Mouse (Mus musculus) cerebral cortex, adult 2 months (tissue): ENCODE data around the gene Fam131b.

ENCODE experiments used
- WGBS: fragments of 180-500 bp; shearing (Covaris S2); methylation state at CpG from one replicate; pipeline ENCODE4 v1.1.7; 2018; 5-methylcytosine and 5-hydroxymethylcytosine counted together

Gene Fam131b

GRCm38 (mm10) chr6:42328757-42329156 lies 4.3 kb upstream of the Fam131b start:
- WGBS = 79% methylated on average over 3 of the region's 3 CpGs

GRCm38 (mm10) chr6:42326509-42326908 lies 2.1 kb upstream of the Fam131b start:
- WGBS = 92% methylated on average over 3 of the region's 3 CpGs

- WGBS = 5% methylated on average over 7 of the region's 7 CpGs
These were observed 796 bp upstream of the Fam131b start for GRCm38 (mm10) chr6:42325268-42325609.

- WGBS = 0% methylated on average over 26 of the region's 32 CpGs
These were observed 369 bp downstream of the Fam131b start for GRCm38 (mm10) chr6:42324067-42324481.

- 3% methylated on average over 28 of the region's 28 CpGs for WGBS
These were observed 924 bp downstream of the Fam131b start for GRCm38 (mm10) chr6:42323371-42324066.

GRCm38 (mm10) chr6:42318293-42318692 lies 6.2 kb downstream of the Fam131b start:
- WGBS = 63% methylated on average over 4 of the region's 4 CpGs

- WGBS = 93% methylated on average over 2 of the region's 2 CpGs
These were observed 13.9 kb downstream of the Fam131b start for GRCm38 (mm10) chr6:42310427-42311053.

GRCm38 (mm10) chr6:42309816-42310378 lies 14.5 kb downstream of the Fam131b start:
- WGBS = 68% methylated on average over 8 of the region's 8 CpGs

- WGBS = 81% methylated on average over 5 of the region's 5 CpGs
These were observed 25.1 kb downstream of the Fam131b start for GRCm38 (mm10) chr6:42299362-42299761.

- 76% methylated on average over 3 of the region's 3 CpGs for WGBS
These were observed 28.8 kb downstream of the Fam131b start for GRCm38 (mm10) chr6:42295549-42296094.

GRCm38 (mm10) chr6:42293327-42293726 lies 31.1 kb downstream of the Fam131b start:
- 83% methylated on average over 6 of the region's 6 CpGs for WGBS

- WGBS = 73% methylated on average over 5 of the region's 5 CpGs
These were observed 38.0 kb downstream of the Fam131b start, which contains the start of gene Clcn1 for GRCm38 (mm10) chr6:42286448-42286847. TSS of gene Clcn1 (plus strand) at chr6:42286685.

- WGBS = 82% methylated on average over 5 of the region's 5 CpGs
These were observed 41.4 kb downstream of the Fam131b start for GRCm38 (mm10) chr6:42282865-42283528.

GRCm38 (mm10) chr6:42276151-42276550 lies 48.3 kb downstream of the Fam131b start:
- 13% methylated on average over 2 of the region's 2 CpGs for WGBS

- under 1% methylated on average over 21 of the region's 21 CpGs for WGBS
These were observed 58.8 kb downstream of the Fam131b start for GRCm38 (mm10) chr6:42265391-42266330.
